Mouse (Mus musculus) stomach, postnatal 0 days (tissue): Measurements from ENCODE around the gene Gmpr. TPM values are rescaled to one million over a fixed set of nuclear protein-coding genes. Genes with fewer than 3 reads are reported as not detected.

ENCODE experiments used
- ATAC-seq: fragments of 200-750 bp; cut with Nextera tagmentation; 2 replicates; pipeline ENCODE4 v1.8.0; 2017; ENCODE audit not compliant: low FRiP score, low TSS enrichment
- DNase-seq: peaks from one replicate; pipeline ENCODE4 v3.0.0-alpha.2; 2016; ENCODE audit warnings: low spot score
- H3K27ac ChIP-seq: fragments of 300-500 bp; sonication (generic); replicated peaks from 2 replicates; pipeline ENCODE4 v1.5.1; 2014; ENCODE audit warnings: mild to moderate bottlenecking, control low read depth
- H3K27me3 ChIP-seq: fragments of 300-500 bp; sonication (generic); 2 replicates; pipeline ENCODE4 v1.6.1; 2014; ENCODE audit warnings: low read length; ENCODE audit not compliant: control insufficient read depth, insufficient read depth
- H3K36me3 ChIP-seq: fragments of 300-500 bp; sonication (generic); 2 replicates; pipeline ENCODE4 v1.6.1; 2014; ENCODE audit warnings: low read length, mixed read lengths; ENCODE audit not compliant: control insufficient read depth, insufficient read depth
- H3K4me1 ChIP-seq: fragments of 300-500 bp; sonication (generic); replicated peaks from 2 replicates; pipeline ENCODE4 v1.6.1; 2014; ENCODE audit warnings: antibody characterized with exemption; ENCODE audit not compliant: control insufficient read depth, insufficient read depth
- H3K4me2 ChIP-seq: fragments of 300-500 bp; sonication (generic); replicated peaks from 2 replicates; pipeline ENCODE4 v1.6.1; 2014; ENCODE audit warnings: low read depth, mild to moderate bottlenecking, control low read depth, moderate library complexity
- H3K4me3 ChIP-seq: fragments of 300-500 bp; sonication (generic); 2 replicates; pipeline ENCODE4 v1.5.1; 2014; ENCODE audit warnings: low read depth, low read length, control low read depth
- H3K9ac ChIP-seq: fragments of 300-500 bp; sonication (generic); 2 replicates; pipeline ENCODE4 v1.6.1; 2014; ENCODE audit warnings: mild to moderate bottlenecking, low read length, control low read depth, mixed read lengths
- H3K9me3 ChIP-seq: fragments of 300-500 bp; sonication (generic); 2 replicates; pipeline ENCODE4 v1.6.1; 2016; ENCODE audit warnings: low read length; ENCODE audit not compliant: control insufficient read depth
- CTCF ChIP-seq: IDR thresholded peaks from 2 replicates; pipeline ENCODE4 v1.5.1; 2016; ENCODE audit warnings: antibody characterized with exemption, low read depth, mild to moderate bottlenecking, moderate library complexity
- EP300 ChIP-seq: optimal IDR thresholded peaks from 2 replicates; pipeline ENCODE3; 2016; ENCODE audit warnings: antibody characterized with exemption
- WGBS: fragments of 180-500 bp; shearing (Covaris S2); extraction: QIAGEN DNeasy Blood & Tissue Kit; methylation state at CpG from one replicate; pipeline ENCODE4 v1.1.7; 2014; 5-methylcytosine and 5-hydroxymethylcytosine counted together
- polyA plus RNA-seq: library from polyadenylated mRNA; unstranded; fragments of >200 nt; fragmentation: Nextera tagmentation; extraction: Ambion mirVana; gene quantifications from 2 replicates; pipeline ENCODE4 v1.2.1, GENCODE M21; 2015

Gene Gmpr
- polyA plus RNA-seq, 1 experiment from 2014 or later: 38.7 TPM

GRCm38 (mm10) chr13:45538532-45539204, 31.4 kb downstream of the Gmpr start:
- 25% methylated on average over 10 of the region's 10 CpGs for WGBS
- Histone ChIP-seq H3K9ac (peak overlapping the region; percentile 56; the same call in 1 of the 2 replicates), H3K4me2 (peak overlapping the region; percentile 65), H3K27me3 (no peaks in the 10 kb centered on the region), H3K27ac (no peak overlapping the region), H3K9me3 (no peaks in the 10 kb centered on the region), H3K36me3 (no peaks in the 10 kb centered on the region), H3K4me3 (peak overlapping the region; percentile 39), H3K4me1 (no peaks in the 10 kb centered on the region)
- TF ChIP-seq CTCF (peak; percentile 91), EP300 (no peak)
- DNase-seq (peak; percentile 66), ATAC-seq (peak; percentile 75)

- TF ChIP-seq EP300: no peak
- peak; percentile 83 for TF ChIP-seq CTCF
- Histone ChIP-seq H3K4me3 (peak overlapping the region; percentile 39), H3K36me3 (no peaks in the 10 kb centered on the region), H3K9me3 (no peaks in the 10 kb centered on the region), H3K9ac (peak overlapping the region; percentile 56), H3K27me3 (no peaks in the 10 kb centered on the region), H3K4me2 (peak overlapping the region; percentile 65), H3K27ac (no peak overlapping the region), H3K4me1 (no peaks in the 10 kb centered on the region)
- peak; percentile 72 for DNase-seq
- 14% methylated on average over 10 of the region's 10 CpGs for WGBS
- ATAC-seq: peak; percentile 75
Measured at GRCm38 (mm10) chr13:45539205-45539568, 31.9 kb downstream of the Gmpr start.

GRCm38 (mm10) chr13:45545974-45546373, 38.7 kb downstream of the Gmpr start:
- ATAC-seq: no peak; the same call in 1 of the 2 replicates

GRCm38 (mm10) chr13:45546946-45547345, 39.7 kb downstream of the Gmpr start:
- Histone ChIP-seq H3K27ac (no peak overlapping the region), H3K36me3 (peaks cover 2% of the 10 kb centered on the region; the same call in 1 of the 2 replicates)
- WGBS: 62% methylated on average over 4 of the region's 4 CpGs

More at GRCm38 (mm10) chr13:45545974-45546373, 38.7 kb downstream of the Gmpr start:
- H3K4me1 ChIP-seq: no peaks in the 10 kb centered on the region
- H3K27me3 ChIP-seq: no peaks in the 10 kb centered on the region
- TF ChIP-seq CTCF (no peak), EP300 (no peak)
- 73% methylated on average over 13 of the region's 13 CpGs for WGBS
- no peaks in the 10 kb centered on the region for H3K9me3 ChIP-seq
- H3K4me3 ChIP-seq: no peak overlapping the region
- H3K9ac ChIP-seq: no peak overlapping the region
- no peak overlapping the region for H3K27ac ChIP-seq
- H3K4me2 ChIP-seq: no peak overlapping the region
- H3K36me3 ChIP-seq: peaks cover 2% of the 10 kb centered on the region; the same call in 1 of the 2 replicates
- DNase-seq: no peak

GRCm38 (mm10) chr13:45547549-45547948, 40.3 kb downstream of the Gmpr start:
- Histone ChIP-seq H3K9me3 (no peaks in the 10 kb centered on the region), H3K4me1 (no peaks in the 10 kb centered on the region), H3K27me3 (no peaks in the 10 kb centered on the region), H3K4me3 (no peak overlapping the region), H3K27ac (no peak overlapping the region), H3K9ac (no peak overlapping the region), H3K4me2 (no peak overlapping the region), H3K36me3 (peaks cover 2% of the 10 kb centered on the region; the same call in 1 of the 2 replicates)
- ATAC-seq (no peak), DNase-seq (no peak)
- whole genome bisulfite sequencing: 66% methylated on average over 5 of the region's 5 CpGs
- TF ChIP-seq CTCF: no peak
- no peak for TF ChIP-seq EP300

More at GRCm38 (mm10) chr13:45546946-45547345, 39.7 kb downstream of the Gmpr start:
- Histone ChIP-seq H3K4me2 (no peak overlapping the region), H3K4me3 (no peak overlapping the region), H3K4me1 (no peaks in the 10 kb centered on the region), H3K9me3 (no peaks in the 10 kb centered on the region), H3K9ac (no peak overlapping the region), H3K27me3 (no peaks in the 10 kb centered on the region)
- ATAC-seq (no peak), DNase-seq (no peak)
- no peak for TF ChIP-seq EP300

- Histone ChIP-seq H3K27me3 (no peaks in the 10 kb centered on the region), H3K9me3 (no peaks in the 10 kb centered on the region), H3K4me3 (no peak overlapping the region), H3K36me3 (no peaks in the 10 kb centered on the region), H3K9ac (no peak overlapping the region), H3K4me1 (no peaks in the 10 kb centered on the region), H3K4me2 (no peak overlapping the region), H3K27ac (no peak overlapping the region)
- WGBS: 43% methylated on average over 7 of the region's 7 CpGs
- no peak for DNase-seq
- ATAC-seq: no peak
- TF ChIP-seq CTCF (no peak), EP300 (no peak)
Measured at GRCm38 (mm10) chr13:45553674-45554073, 46.4 kb downstream of the Gmpr start.
